Mouse (Mus musculus) urinary bladder, postnatal 14 days (tissue): ENCODE measurements around the gene Tada2b.

Source experiments
- DNase-seq: peaks from one replicate; pipeline ENCODE4 v3.0.0; 2021; ENCODE audit warnings: low spot score

Gene Tada2b

GRCm38 (mm10) chr5:36480398-36480797 is 3.7 kb downstream of the Tada2b start:
- no peak for DNase-seq

GRCm38 (mm10) chr5:36479735-36480134 is 4.3 kb downstream of the Tada2b start:
- no peak for DNase-seq

- no peak for DNase-seq
Measured at GRCm38 (mm10) chr5:36478540-36479420, 5.3 kb downstream of the Tada2b start.

GRCm38 (mm10) chr5:36477486-36477885 is 6.6 kb downstream of the Tada2b start:
- DNase-seq, result no peak

- peak; percentile 67 for DNase-seq
Measured at GRCm38 (mm10) chr5:36474283-36474682, 9.8 kb downstream of the Tada2b start.

GRCm38 (mm10) chr5:36472876-36473655 is 11.0 kb downstream of the Tada2b start:
- no peak for DNase-seq

- DNase-seq, result no peak
Measured at GRCm38 (mm10) chr5:36471206-36471605, 12.9 kb downstream of the Tada2b start.

GRCm38 (mm10) chr5:36465889-36466288 is 18.2 kb downstream of the Tada2b start:
- no peak for DNase-seq

- DNase-seq, result peak; percentile 99
Measured at GRCm38 (mm10) chr5:36464709-36465661, 19.1 kb downstream of the Tada2b start, which contains the start of gene Grpel1. TSS of gene Grpel1 (plus strand) at chr5:36464998.

- no peak for DNase-seq
Measured at GRCm38 (mm10) chr5:36463391-36463790, 20.7 kb downstream of the Tada2b start.

- peak; percentile 79 for DNase-seq
Measured at GRCm38 (mm10) chr5:36462810-36463209, 21.3 kb downstream of the Tada2b start.

- DNase-seq, result no peak
Measured at GRCm38 (mm10) chr5:36461231-36461630, 22.9 kb downstream of the Tada2b start.

GRCm38 (mm10) chr5:36460712-36461111 is 23.4 kb downstream of the Tada2b start:
- DNase-seq, result no peak

GRCm38 (mm10) chr5:36458926-36459325 is 25.2 kb downstream of the Tada2b start:
- peak; percentile 50 for DNase-seq

- DNase-seq, result no peak
Measured at GRCm38 (mm10) chr5:36457706-36458105, 26.4 kb downstream of the Tada2b start.

GRCm38 (mm10) chr5:36452821-36453220 is 31.3 kb downstream of the Tada2b start:
- no peak for DNase-seq

- no peak for DNase-seq
Measured at GRCm38 (mm10) chr5:36451872-36452389, 32.2 kb downstream of the Tada2b start.

GRCm38 (mm10) chr5:36451119-36451518 is 33.0 kb downstream of the Tada2b start:
- DNase-seq, result no peak

GRCm38 (mm10) chr5:36449710-36450358 is 34.3 kb downstream of the Tada2b start:
- no peak for DNase-seq

GRCm38 (mm10) chr5:36447872-36448271 is 36.2 kb downstream of the Tada2b start:
- DNase-seq, result no peak
